Mouse (Mus musculus) lung, postnatal 14 days (tissue): ENCODE measurements around the gene Rbmy.
"Not testable (repeated sequence)": the region's sequence is repeated elsewhere in the genome, so short reads cannot be mapped to it uniquely, and the experiment has no call there.

Experiments used
- DNase-seq: peaks from one replicate; pipeline ENCODE4 v3.0.0; 2021

Rbmy gene

GRCm38 (mm10) chrY:2830380-2830779, at the start of gene Rbmy, which contains the start of gene Gm10256:
TSS of gene Rbmy (plus strand) at chrY:2830680.
TSS of gene Gm10256 (plus strand) at chrY:2830699.
- DNase-seq: not testable (repeated sequence)

- DNase-seq: not testable (repeated sequence)
Observed at GRCm38 (mm10) chrY:2796105-2796504, 34.4 kb upstream of the Rbmy start, which contains the start of gene Gm4064. TSS of gene Gm4064 (minus strand) at chrY:2796205.
